Mouse (Mus musculus): ENCODE data around the gene Trip6.

Trip6 gene

GRCm38 (mm10) chr5:137268131-137268910, 45.9 kb downstream of the Trip6 start:
- no peak for DNase-seq (ENCODE audit: low spot score in 2 of 2)

GRCm38 (mm10) chr5:137264787-137265186, 49.4 kb downstream of the Trip6 start:
- DNase-seq (ENCODE audit: low spot score in 2 of 2) = no peak

GRCm38 (mm10) chr5:137263897-137264720, 50.1 kb downstream of the Trip6 start:
- no peak for DNase-seq (ENCODE audit: low spot score in 2 of 2)

Measured in spleen, postnatal 4 days (tissue).